Mouse (Mus musculus): ENCODE results near the gene Uxt.

- TF ChIP-seq CTCF (IDR thresholded peaks at IDR 0.05; ENCODE audit: borderline replicate concordance, control insufficient read depth, extremely low read depth, insufficient read depth, low read length, poor library complexity) (no peak), POLR2A (IDR thresholded peaks at IDR 0.05; ENCODE audit: control insufficient read depth, extremely low read depth, insufficient read depth, low read length, poor library complexity) (no peak)
Observed at GRCm38 (mm10) chrX:20931963-20932362, 29.9 kb downstream of the Uxt start.

Measured in thymus, adult 2 months (tissue).